Mouse (Mus musculus) spleen, adult 2 months (tissue): ENCODE data around the gene Tbc1d17. TPM values are rescaled to one million over a fixed set of nuclear protein-coding genes. Genes with fewer than 3 reads are reported as not detected.
A peak's percentile ranks its signal among the peaks of the same experiment; 100 is the strongest.

Source experiments
- DNase-seq, 2 experiments: peaks; one replicate each; pipeline versions ENCODE4 v3.0.0 to v3.0.0-alpha.2; 2012 to 2021; ENCODE audit warnings: low spot score in 2 of 2, low read depth in 1 of 2
- H3K27ac ChIP-seq: fragments of 200-500 bp; 2 replicates; pipeline ENCODE4 v1.5.1; 2012; ENCODE audit warnings: low read length, inconsistent platforms; ENCODE audit not compliant: insufficient read depth
- H3K27me3 ChIP-seq: fragments of 200-500 bp; 2 replicates; pipeline ENCODE4 v1.6.1; 2012; ENCODE audit warnings: mild to moderate bottlenecking, moderate library complexity, low read length, inconsistent platforms; ENCODE audit not compliant: control insufficient read depth, insufficient read depth
- H3K36me3 ChIP-seq: fragments of 200-500 bp; 2 replicates; pipeline ENCODE4 v1.6.1; 2012; ENCODE audit warnings: mild to moderate bottlenecking, low read length, inconsistent platforms; ENCODE audit not compliant: control insufficient read depth, insufficient read depth
- H3K4me1 ChIP-seq: fragments of 200-500 bp; 2 replicates; pipeline ENCODE4 v1.6.1; 2011; ENCODE audit warnings: inconsistent platforms; ENCODE audit not compliant: control insufficient read depth, insufficient read depth, insufficient read length
- H3K4me3 ChIP-seq: fragments of 200-500 bp; 2 replicates; pipeline ENCODE4 v1.5.1; 2011; ENCODE audit warnings: mild to moderate bottlenecking, inconsistent platforms; ENCODE audit not compliant: insufficient read depth, insufficient read length; ENCODE audit errors: extremely low read depth
- CTCF ChIP-seq: fragments of 200-500 bp; IDR thresholded peaks from 2 replicates; pipeline ENCODE4 v1.5.1; 2011; ENCODE audit warnings: mild to moderate bottlenecking, inconsistent platforms; ENCODE audit not compliant: insufficient read depth, insufficient read length, insufficient replicate concordance; ENCODE audit errors: extremely low read depth
- POLR2A ChIP-seq: fragments of 200-500 bp; IDR thresholded peaks from 2 replicates; pipeline ENCODE4 v1.6.1; 2011; ENCODE audit warnings: low read depth, low read length, inconsistent platforms
- WGBS: fragments of 180-500 bp; shearing (Covaris S2); methylation state at CpG from one replicate; pipeline ENCODE4 v1.1.7; 2018; 5-methylcytosine and 5-hydroxymethylcytosine counted together
- polyA plus RNA-seq: library from polyadenylated mRNA; depleted of rRNA; stranded (reverse); fragments of >200 nt; gene quantifications from 2 replicates; pipeline ENCODE4 v1.2.3, GENCODE M21; 2012

Tbc1d17 gene
- polyA plus RNA-seq, 1 experiment: 68.4 TPM

GRCm38 (mm10) chr7:44869697-44870528, 21.0 kb upstream of the Tbc1d17 start, which contains the start of gene Ptov1:
TSS of gene Ptov1 (minus strand) at chr7:44869788.
- H3K27me3 ChIP-seq: no peaks in the 10 kb centered on the region; the same call in 1 of the 2 replicates
- WGBS: 8% methylated on average over 29 of the region's 29 CpGs
- TF ChIP-seq CTCF (no peak), POLR2A (no peak)
- DNase-seq: peak; percentile 59 to 62
- no peaks in the 10 kb centered on the region for H3K36me3 ChIP-seq
- H3K27ac ChIP-seq: peak within 1 kb of the TSS; percentile 79
- peaks cover 13% of the 10 kb centered on the region; the same call in 1 of the 2 replicates for H3K4me1 ChIP-seq
- H3K4me3 ChIP-seq: peak within 1 kb of the TSS; percentile 60

DNA sequence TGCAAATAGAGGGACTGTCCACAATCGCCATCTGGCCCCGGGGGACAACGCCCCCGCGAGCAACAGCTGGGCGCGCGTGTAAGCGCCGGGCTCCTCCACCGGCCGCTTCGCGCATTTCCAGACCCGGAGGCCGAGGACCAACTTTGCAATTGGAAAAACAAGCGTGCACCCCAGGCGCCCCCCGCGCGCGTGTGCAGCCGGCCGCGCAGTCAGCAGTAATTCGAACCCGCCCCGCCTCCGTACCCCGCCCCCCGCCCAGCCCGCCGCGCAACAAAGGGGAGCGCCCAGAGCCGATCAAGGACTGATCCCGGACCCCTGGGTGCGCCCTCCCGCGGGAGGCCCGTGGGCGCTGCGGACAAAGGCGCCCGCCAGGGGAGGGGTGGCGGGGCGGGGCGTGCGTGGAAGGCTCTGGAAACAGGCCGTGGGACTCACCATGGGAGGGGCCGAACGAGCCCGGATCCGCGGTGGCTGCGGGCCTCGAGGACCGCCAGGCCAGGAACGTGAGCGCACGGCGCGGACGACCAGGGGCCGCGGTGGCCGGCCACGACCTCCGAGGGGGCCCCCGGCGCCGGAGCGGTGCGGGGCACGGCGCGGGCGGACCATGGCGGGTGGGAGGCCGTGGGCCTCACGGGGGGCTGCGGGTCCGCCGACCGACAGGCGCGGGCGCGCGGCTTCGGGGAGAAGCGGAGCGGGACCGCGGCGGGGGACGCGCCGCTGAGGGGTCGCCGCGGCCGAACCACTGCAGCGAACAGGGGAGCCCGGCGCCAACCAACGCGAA, 20.2 kb upstream of the Tbc1d17 start:
- Histone ChIP-seq H3K36me3 (0 out of 2 replicates have a peak, but pooled peaks cover 5% of the 10 kb centered on the region), H3K27me3 (no peaks in the 10 kb centered on the region; the same call in 1 of the 2 replicates), H3K4me3 (peak overlapping the region; percentile 60), H3K27ac (peak overlapping the region; percentile 79), H3K4me1 (peaks cover 13% of the 10 kb centered on the region; the same call in 1 of the 2 replicates)
- no peak for DNase-seq
- TF ChIP-seq CTCF (no peak), POLR2A (no peak)
- WGBS: under 1% methylated on average over 103 of the region's 108 CpGs

DNA sequence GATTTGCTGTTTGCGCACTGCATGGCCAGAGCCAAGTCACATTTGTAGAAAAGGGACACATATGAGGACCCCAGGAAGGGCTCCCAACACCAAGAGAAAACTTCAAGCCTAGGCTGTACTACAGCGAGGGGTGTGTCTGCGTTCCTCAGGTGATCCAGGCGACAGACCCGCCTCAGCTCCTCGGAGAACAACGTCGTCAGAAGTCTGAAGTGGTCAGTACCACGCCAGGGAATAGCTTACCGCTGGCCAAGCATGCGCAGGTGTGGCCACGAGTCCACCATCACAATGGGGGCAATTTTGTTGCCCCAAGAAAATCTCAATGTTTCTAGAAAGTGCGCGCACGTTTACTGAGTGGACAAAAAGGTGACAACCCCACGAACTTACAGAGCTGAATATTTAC, 19.6 kb upstream of the Tbc1d17 start:
- WGBS: 19% methylated on average over 16 of the region's 16 CpGs
- DNase-seq: no peak
- peaks cover 10% of the 10 kb centered on the region for H3K36me3 ChIP-seq
- peak overlapping the region; percentile 60; the same call in 1 of the 2 replicates for H3K4me3 ChIP-seq
- no peak for TF ChIP-seq CTCF
- TF ChIP-seq POLR2A: no peak
- no peak overlapping the region for H3K27ac ChIP-seq
- peaks cover 13% of the 10 kb centered on the region; the same call in 1 of the 2 replicates for H3K4me1 ChIP-seq
- H3K27me3 ChIP-seq: no peaks in the 10 kb centered on the region; the same call in 1 of the 2 replicates

DNA sequence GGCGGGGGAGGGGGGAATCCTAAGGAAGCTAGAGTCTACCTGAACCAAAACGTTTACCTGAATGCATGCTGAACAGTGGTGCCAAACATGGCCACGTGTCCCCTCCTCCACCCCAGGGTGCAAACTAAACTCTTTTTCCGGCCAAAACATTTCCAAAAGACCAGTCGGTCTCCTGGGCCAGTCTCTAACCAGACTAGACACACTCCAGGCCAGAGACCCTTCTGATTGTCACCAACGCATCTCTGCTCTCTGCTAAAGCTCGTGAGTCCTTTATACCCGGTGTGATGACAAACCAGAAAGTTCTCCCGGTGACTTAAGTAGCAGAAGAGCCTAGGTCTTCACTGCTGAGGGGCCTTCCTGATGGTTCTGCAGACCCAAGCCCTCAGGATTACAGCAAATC, 18.9 kb upstream of the Tbc1d17 start:
- TF ChIP-seq CTCF (no peak), POLR2A (no peak)
- H3K36me3 ChIP-seq: peaks cover 14% of the 10 kb centered on the region
- H3K27me3 ChIP-seq: no peaks in the 10 kb centered on the region; the same call in 1 of the 2 replicates
- WGBS: 77% methylated on average over 9 of the region's 9 CpGs
- no peak for DNase-seq
- peaks cover 13% of the 10 kb centered on the region; the same call in 1 of the 2 replicates for H3K4me1 ChIP-seq
- no peak overlapping the region for H3K27ac ChIP-seq
- H3K4me3 ChIP-seq: no peak overlapping the region

DNA sequence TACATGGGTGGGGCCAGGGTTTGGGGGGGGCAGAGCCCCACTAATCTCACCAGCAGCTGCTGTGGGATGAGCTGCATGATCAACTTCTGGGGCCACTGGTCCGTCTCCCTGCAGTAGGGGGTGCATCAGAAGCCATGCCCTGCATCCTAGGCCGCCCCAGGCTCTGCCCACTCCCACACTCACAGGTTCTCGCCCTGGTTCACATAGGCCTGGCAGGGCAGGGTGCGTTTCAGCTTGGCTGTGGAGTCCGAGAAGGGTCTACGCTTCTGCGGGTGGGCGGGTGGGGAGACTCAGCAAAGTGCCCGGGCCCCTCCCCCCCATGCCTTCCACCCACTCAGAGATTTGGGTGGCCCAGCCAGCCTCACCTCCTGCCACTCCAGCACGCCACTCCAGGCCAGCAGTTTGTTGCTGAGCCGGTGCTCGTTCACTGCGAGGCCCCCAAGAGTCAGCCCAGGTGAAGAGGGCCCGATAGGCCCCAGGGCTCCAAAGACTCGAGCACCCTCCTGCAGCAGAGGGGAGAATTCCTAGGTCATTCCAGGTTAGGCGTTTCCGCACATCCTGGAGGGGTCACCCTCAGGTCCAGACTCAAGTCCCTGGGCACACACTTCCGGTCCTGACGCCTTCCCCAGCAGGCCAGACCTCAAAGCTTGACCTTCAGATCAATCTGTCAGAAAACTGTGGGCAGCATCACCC, 18.3 kb upstream of the Tbc1d17 start:
- no peak for DNase-seq
- Histone ChIP-seq H3K36me3 (peaks cover 17% of the 10 kb centered on the region), H3K4me1 (peaks cover 13% of the 10 kb centered on the region; the same call in 1 of the 2 replicates), H3K4me3 (no peak overlapping the region), H3K27ac (no peak overlapping the region), H3K27me3 (no peaks in the 10 kb centered on the region; the same call in 1 of the 2 replicates)
- TF ChIP-seq POLR2A (no peak), CTCF (no peak)
- 85% methylated on average over 18 of the region's 19 CpGs for WGBS

DNA sequence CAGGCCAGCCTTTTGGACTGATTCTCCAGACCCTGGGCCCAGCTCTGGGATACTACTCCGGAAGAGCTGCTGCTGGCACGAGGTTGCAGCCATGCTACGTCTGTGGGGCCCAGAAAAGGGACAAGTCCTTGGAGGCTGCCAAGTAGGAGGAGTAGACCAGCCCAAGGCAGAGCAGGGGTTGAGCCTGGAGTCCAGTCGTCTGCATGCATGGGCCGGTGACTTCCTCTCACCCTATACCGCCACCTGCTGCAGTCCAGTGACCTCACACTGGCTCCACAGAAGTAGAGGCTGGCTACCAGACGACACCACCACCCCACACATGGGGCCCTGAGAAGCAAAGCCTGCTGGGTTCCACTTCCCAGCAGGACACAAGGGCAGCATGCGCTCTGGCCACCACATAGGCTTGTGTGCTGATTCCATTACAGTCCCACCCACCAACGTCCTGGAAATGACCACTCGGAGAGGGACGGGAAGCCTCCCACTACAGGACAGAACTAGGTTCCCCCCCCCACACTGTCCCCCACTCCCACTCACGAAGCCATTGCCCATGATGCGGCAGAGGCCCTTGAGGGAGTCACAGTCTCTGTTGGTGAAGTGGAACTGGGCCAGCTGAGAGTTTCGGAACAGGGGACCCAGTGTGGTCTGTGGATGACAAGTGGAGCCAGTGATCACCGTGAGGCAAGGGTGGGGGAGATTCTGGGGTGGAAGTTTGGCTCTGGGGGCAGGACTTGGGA, 17.6 kb upstream of the Tbc1d17 start:
- Histone ChIP-seq H3K27me3 (no peaks in the 10 kb centered on the region; the same call in 1 of the 2 replicates), H3K4me1 (peaks cover 13% of the 10 kb centered on the region; the same call in 1 of the 2 replicates), H3K36me3 (peaks cover 21% of the 10 kb centered on the region), H3K4me3 (no peak overlapping the region), H3K27ac (no peak overlapping the region)
- no peak for TF ChIP-seq POLR2A
- no peak for TF ChIP-seq CTCF
- WGBS: 54% methylated on average over 15 of the region's 15 CpGs
- no peak for DNase-seq
